Mouse (Mus musculus): ENCODE results near the gene Gm10203. TPM values are rescaled to one million over a fixed set of nuclear protein-coding genes. Genes with fewer than 3 reads are reported as not detected.
"Not testable (repeated sequence)": the region's sequence is repeated elsewhere in the genome, so short reads cannot be mapped to it uniquely, and the experiment has no call there.

The Gm10203 gene
- polyA plus RNA-seq, 3 experiments from 2014 or later, result not detected

- ATAC-seq, result no peak
Observed at GRCm38 (mm10) chr6:149135631-149136030, 5.7 kb downstream of the Gm10203 start.

- ATAC-seq, result no peak
Observed at GRCm38 (mm10) chr6:149137936-149138335, 8.0 kb downstream of the Gm10203 start.

- no peak for ATAC-seq
Observed at GRCm38 (mm10) chr6:149139011-149139410, 9.0 kb downstream of the Gm10203 start.

- ATAC-seq, result no peak
Observed at GRCm38 (mm10) chr6:149139471-149139870, 9.5 kb downstream of the Gm10203 start, which contains the start of gene Etfbkmt. Etfbkmt (plus strand) TSS chr6:149139849.

- ATAC-seq, result peak; percentile 94
Observed at GRCm38 (mm10) chr6:149141393-149142173, 11.6 kb downstream of the Gm10203 start.

GRCm38 (mm10) chr6:149145143-149145542 is 15.2 kb downstream of the Gm10203 start:
- no peak for ATAC-seq

GRCm38 (mm10) chr6:149148436-149149229 is 18.7 kb downstream of the Gm10203 start:
- ATAC-seq, result no peak

GRCm38 (mm10) chr6:149152119-149152518 is 22.1 kb downstream of the Gm10203 start:
- no peak for ATAC-seq

- ATAC-seq, result no peak
Observed at GRCm38 (mm10) chr6:149153473-149154115, 23.6 kb downstream of the Gm10203 start.

GRCm38 (mm10) chr6:149154116-149155030 is 24.4 kb downstream of the Gm10203 start:
- no peak for ATAC-seq

- ATAC-seq, result no peak
Observed at GRCm38 (mm10) chr6:149155031-149155841, 25.3 kb downstream of the Gm10203 start.

- not testable (repeated sequence) for ATAC-seq
Observed at GRCm38 (mm10) chr6:149167038-149167437, 37.1 kb downstream of the Gm10203 start.

GRCm38 (mm10) chr6:149167672-149168071 is 37.7 kb downstream of the Gm10203 start:
- ATAC-seq, result no peak

- no peak for ATAC-seq
Observed at GRCm38 (mm10) chr6:149168436-149168835, 38.5 kb downstream of the Gm10203 start.

GRCm38 (mm10) chr6:149169965-149170364 is 40.0 kb downstream of the Gm10203 start:
- not testable (repeated sequence) for ATAC-seq

GRCm38 (mm10) chr6:149173831-149174625 is 44.1 kb downstream of the Gm10203 start:
- ATAC-seq, result no peak

- ATAC-seq, result no peak
Observed at GRCm38 (mm10) chr6:149174932-149175570, 45.1 kb downstream of the Gm10203 start.

GRCm38 (mm10) chr6:149179064-149179463 is 49.1 kb downstream of the Gm10203 start:
- ATAC-seq, result no peak

Data from inflammation-experienced regulatory T-cells, adult 6 months (primary cell).